Mouse (Mus musculus): ENCODE results near the gene Frrs1.

- TF ChIP-seq CTCF (IDR thresholded peaks at IDR 0.05; ENCODE audit: borderline replicate concordance, extremely low read depth, insufficient read depth, insufficient read length): no peak
- no peak for TF ChIP-seq POLR2A (IDR thresholded peaks at IDR 0.05; ENCODE audit: borderline replicate concordance, extremely low read depth, insufficient read depth, insufficient read length, poor library complexity, severe bottlenecking)
Observed at GRCm38 (mm10) chr3:116905898-116906297, 46.6 kb downstream of the Frrs1 start.

All from brain, embryonic 14.5 days (tissue).